Mouse (Mus musculus) thymus, postnatal 0 days (tissue): ENCODE results near the gene Srebf2. TPM values are rescaled to one million over a fixed set of nuclear protein-coding genes. Genes with fewer than 3 reads are reported as not detected.

Source experiments
- DNase-seq: peaks from one replicate; pipeline ENCODE4 v3.0.0-alpha.2; 2015; ENCODE audit warnings: low spot score
- polyA plus RNA-seq: library from polyadenylated mRNA; unstranded; fragments of >200 nt; fragmentation: Nextera tagmentation; extraction: Ambion mirVana; gene quantifications from 2 replicates; pipeline ENCODE4 v1.2.1, GENCODE M21; 2015

Gene Srebf2
- polyA plus RNA-seq, 1 experiment from 2014 or later: 161 TPM

- no peak for DNase-seq
Measured at GRCm38 (mm10) chr15:82156298-82156697, 9.3 kb downstream of the Srebf2 start.

- DNase-seq: no peak
Measured at GRCm38 (mm10) chr15:82156902-82157301, 9.9 kb downstream of the Srebf2 start.

GRCm38 (mm10) chr15:82158243-82159035 lies 11.5 kb downstream of the Srebf2 start:
- no peak for DNase-seq

- DNase-seq: no peak
Measured at GRCm38 (mm10) chr15:82159471-82159870, 12.5 kb downstream of the Srebf2 start.

- no peak for DNase-seq
Measured at GRCm38 (mm10) chr15:82160731-82161640, 14.0 kb downstream of the Srebf2 start.

GRCm38 (mm10) chr15:82161965-82162600 lies 15.1 kb downstream of the Srebf2 start:
- DNase-seq: peak; percentile 69

GRCm38 (mm10) chr15:82163356-82164060 lies 16.5 kb downstream of the Srebf2 start:
- DNase-seq: peak; percentile 44

- DNase-seq: peak; percentile 38
Measured at GRCm38 (mm10) chr15:82164061-82164399, 17.0 kb downstream of the Srebf2 start.

- DNase-seq: no peak
Measured at GRCm38 (mm10) chr15:82164496-82164895, 17.5 kb downstream of the Srebf2 start.

GRCm38 (mm10) chr15:82165332-82166239 lies 18.6 kb downstream of the Srebf2 start:
- peak; percentile 83 for DNase-seq

GRCm38 (mm10) chr15:82166240-82167100 lies 19.5 kb downstream of the Srebf2 start:
- peak; percentile 83 for DNase-seq

- DNase-seq: no peak
Measured at GRCm38 (mm10) chr15:82167201-82168168, 20.5 kb downstream of the Srebf2 start.

GRCm38 (mm10) chr15:82169671-82170070 lies 22.7 kb downstream of the Srebf2 start:
- DNase-seq: no peak

GRCm38 (mm10) chr15:82170437-82171377 lies 23.7 kb downstream of the Srebf2 start:
- no peak for DNase-seq

GRCm38 (mm10) chr15:82172648-82173047 lies 25.7 kb downstream of the Srebf2 start:
- DNase-seq: no peak

GRCm38 (mm10) chr15:82175091-82175490 lies 28.1 kb downstream of the Srebf2 start:
- no peak for DNase-seq
